Mouse (Mus musculus) C2C12 (cell line): ENCODE measurements around the gene Ptpre.

Experiments
- CTCF ChIP-seq: IDR thresholded peaks from one replicate; pipeline ENCODE4 v1.5.1; 2011; ENCODE audit not compliant: control insufficient read depth, insufficient read depth, insufficient read length
- FOSL1 ChIP-seq: IDR thresholded peaks from one replicate; pipeline ENCODE4 v1.8.0; 2011; ENCODE audit warnings: mild to moderate bottlenecking, low read length; ENCODE audit not compliant: poor library complexity, insufficient read depth, severe bottlenecking

- TF ChIP-seq CTCF (no peak), FOSL1 (no peak)
These were observed 161.1 kb downstream of the Ptpre start for GRCm38 (mm10) chr7:135698362-135698761.
